25 mouse cellular contexts compared by ENCODE assay signal in the genomic region with DNA sequence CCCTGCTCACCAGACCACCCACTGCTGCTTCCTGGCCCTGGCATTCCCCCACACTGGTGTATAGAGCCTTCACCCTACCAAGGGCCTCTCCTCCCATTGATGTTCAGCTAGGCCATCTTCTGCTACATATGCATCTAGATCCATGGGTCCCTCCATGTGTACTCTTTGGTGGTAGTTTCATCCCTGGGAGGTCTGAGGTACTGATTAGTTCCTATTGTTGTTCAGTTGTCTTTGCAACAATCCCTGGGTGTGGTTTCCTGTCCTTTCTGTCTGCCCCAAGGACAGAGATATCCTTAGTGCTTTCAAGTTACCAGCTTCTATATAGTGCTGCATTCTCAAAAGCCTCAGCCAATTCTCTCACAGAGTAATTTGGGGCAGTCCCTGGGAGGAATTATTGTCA.
DNase-seq lines count a peak whose midpoint lies in the region; ATAC-seq and TF ChIP-seq lines count a peak whose summit lies in the region.
"Had no signal": no experiment of that assay in that cellular context is flagged by ENCODE, and none has a peak within 500 bp of the region (broad histone marks: within the 10 kb centered on the region; RNA-seq: fewer than 3 reads in every experiment).

No protein-coding gene starts in this region.

- no peaks in the 10 kb centered on the region for H3K36me3 ChIP-seq in ES-Bruce4 (ENCODE audit: control insufficient read depth, insufficient read depth, low read length, poor library complexity, severe bottlenecking)
- no peaks in the 10 kb centered on the region for H3K36me3 ChIP-seq in ES-E14 (ENCODE audit: control insufficient read depth, insufficient read depth, low read length, poor library complexity, severe bottlenecking)
- H3K36me3 ChIP-seq in forebrain, embryonic 12.5 days (replicated peaks): no peaks in the 10 kb centered on the region
- H3K36me3 ChIP-seq: embryonic facial prominence, embryonic 13.5 days; embryonic facial prominence, embryonic 15.5 days; forebrain, embryonic 10.5 days had no signal

- no peaks in the 10 kb centered on the region for H3K9me3 ChIP-seq in ES-Bruce4 (replicated peaks; ENCODE audit: control insufficient read depth, insufficient read depth, low read length, poor library complexity, severe bottlenecking)
- no peaks in the 10 kb centered on the region for H3K9me3 ChIP-seq in ES-E14 (ENCODE audit: control insufficient read depth, insufficient read depth, low read depth, low read length)
- no peaks in the 10 kb centered on the region for H3K9me3 ChIP-seq in forebrain, embryonic 12.5 days
- H3K9me3 ChIP-seq: embryonic facial prominence, embryonic 13.5 days; embryonic facial prominence, embryonic 15.5 days; forebrain, embryonic 10.5 days had no signal

- H3K27me3 ChIP-seq in ES-Bruce4 (ENCODE audit: control insufficient read depth, insufficient read depth, low read length, poor library complexity, severe bottlenecking): no peaks in the 10 kb centered on the region
- H3K27me3 ChIP-seq in forebrain, embryonic 12.5 days: no peaks in the 10 kb centered on the region
- H3K27me3 ChIP-seq: CH12.LX; embryonic facial prominence, embryonic 13.5 days; embryonic facial prominence, embryonic 15.5 days had no signal

- H3K27ac ChIP-seq in ES-Bruce4 (ENCODE audit: insufficient read depth, low read length): peak overlapping the region; percentile 36; the same call in 1 of the 2 replicates
- H3K27ac ChIP-seq in ES-E14 (ENCODE audit: insufficient read depth, low read depth, low read length, poor library complexity, severe bottlenecking): no peak overlapping the region
- H3K27ac ChIP-seq in forebrain, embryonic 12.5 days: no peak overlapping the region
- H3K27ac ChIP-seq: embryonic facial prominence, embryonic 13.5 days; embryonic facial prominence, embryonic 15.5 days; forebrain, embryonic 10.5 days had no signal

- DNase-seq in ES-E14 (ENCODE audit: low read depth, low spot score) (peak; percentile 45), ZHBTc4 (ENCODE audit: low read depth, low spot score) (peak; percentile 77)
- no peak for DNase-seq in spleen, adult 12 weeks (ENCODE audit: low spot score)
- DNase-seq in left cerebral cortex, adult 18-20 months (ENCODE audit: low spot score in 2 of 2): no peak
- DNase-seq: adrenal gland, adult 2 months; adrenal gland, postnatal 10 days; adrenal gland, postnatal 25 days; B cell, adult 2 months; cerebellum, adult 11 months; cerebellum, adult 18-20 months; cerebellum, adult 8-10 months; cerebellum, adult 9-11 months; cerebellum, postnatal 14 days; cerebellum, postnatal 36 days; embryo, embryonic 11 days had no signal

- no peak overlapping the region for H3K9ac ChIP-seq in ES-Bruce4 (ENCODE audit: low read depth, poor library complexity, severe bottlenecking)
- no peak overlapping the region for H3K9ac ChIP-seq in ES-E14 (ENCODE audit: insufficient read depth, low read depth, low read length, poor library complexity, severe bottlenecking)
- H3K9ac ChIP-seq in forebrain, embryonic 12.5 days: no peak overlapping the region
- H3K9ac ChIP-seq: embryonic facial prominence, embryonic 13.5 days; embryonic facial prominence, embryonic 15.5 days had no signal

- H3K4me1 ChIP-seq in ES-Bruce4 (ENCODE audit: control insufficient read depth, insufficient read depth, low read length): peaks cover 7% of the 10 kb centered on the region
- peaks cover 4 to 12% of the 10 kb centered on the region in 2 experiments; a peak in 3 of 4 replicates for H3K4me1 ChIP-seq in ES-E14 (ENCODE audit: control insufficient read depth in 2 of 2, insufficient read depth in 2 of 2, low read length in 2 of 2, poor library complexity in 1 of 2)
- H3K4me1 ChIP-seq in forebrain, embryonic 12.5 days: no peaks in the 10 kb centered on the region
- H3K4me1 ChIP-seq: embryonic facial prominence, embryonic 13.5 days; embryonic facial prominence, embryonic 15.5 days; forebrain, embryonic 10.5 days had no signal

- no peak overlapping the region for H3K4me2 ChIP-seq in forebrain, embryonic 12.5 days
- H3K4me2 ChIP-seq: embryonic facial prominence, embryonic 13.5 days; embryonic facial prominence, embryonic 15.5 days had no signal

- in situ Hi-C loops in ES-E14 (cut with MboI; ENCODE audit: low sequenced_read_pairs in 2 of 2, unreplicated experiment in 2 of 2): no loop called here

- no peak for TF ChIP-seq POLR2A in ES-Bruce4 (IDR thresholded peaks at IDR 0.05; ENCODE audit: insufficient read depth, low read length)

- TF ChIP-seq EP300 in ES-Bruce4 (IDR thresholded peaks at IDR 0.05; ENCODE audit: insufficient read depth, low read depth, low read length): peak; percentile 52; the same call in 1 of the 2 replicates

- TF ChIP-seq CTCF in ES-Bruce4 (IDR thresholded peaks at IDR 0.05; ENCODE audit: low read depth, low read length): no peak

- ATAC-seq in forebrain, embryonic 12.5 days (ENCODE audit: low FRiP score): no peak
- ATAC-seq: CD4-positive, CD25-positive, alpha-beta regulatory T cell, adult 4 months; forebrain, embryonic 14.5 days; forebrain, embryonic 16.5 days had no signal

- H3K4me3 ChIP-seq in ES-Bruce4 (ENCODE audit: low read depth, low read length) (no peak overlapping the region), ES-E14 (ENCODE audit: insufficient read depth in 1 of 2, low read depth in 1 of 2, low read length in 2 of 2, poor library complexity in 1 of 2, severe bottlenecking in 1 of 2) (no peak overlapping the region)
- no peak overlapping the region for H3K4me3 ChIP-seq in forebrain, embryonic 12.5 days (replicated peaks)
- H3K4me3 ChIP-seq: embryonic facial prominence, embryonic 13.5 days; embryonic facial prominence, embryonic 15.5 days; erythroblast, embryonic 14.5 days; forebrain, embryonic 10.5 days had no signal

TF ChIP-seq in ES-E14, 5 proteins besides CTCF, POLR2A, EP300 and RAD21:
- TF ChIP-seq CHD2 (IDR thresholded peaks at IDR 0.05; ENCODE audit: low read depth, low read length) (no peak), ZNF384 (IDR thresholded peaks at IDR 0.05; ENCODE audit: low read depth, low read length) (no peak), HCFC1 (IDR thresholded peaks at IDR 0.05; ENCODE audit: borderline replicate concordance, insufficient read depth, low read length) (no peak), ZC3H11A (IDR thresholded peaks at IDR 0.05; ENCODE audit: borderline replicate concordance, low read depth, low read length) (no peak), MAFK (IDR thresholded peaks at IDR 0.05; ENCODE audit: insufficient read depth, low read depth, low read length) (no peak)

Comparison
In these comparisons a context has a peak if more than half of its experiments do, and no peak if none do; other contexts are left out.
1. DNase-seq: peak in ES-E14 (single experiment) and ZHBTc4 (single experiment); none in spleen, adult 12 weeks (single experiment) and left cerebral cortex, adult 18-20 months (0 of 2).